Mouse (Mus musculus) lung, embryonic 14.5 days (tissue): ENCODE measurements around the gene Emilin1. TPM values are rescaled to one million over a fixed set of nuclear protein-coding genes. Genes with fewer than 3 reads are reported as not detected.

Source experiments
- ATAC-seq: fragments of 200-750 bp; cut with Nextera tagmentation; 2 replicates; pipeline ENCODE4 v1.8.0; 2017; ENCODE audit warnings: mild to moderate bottlenecking, moderate TSS enrichment, moderate library complexity; ENCODE audit not compliant: insufficient read depth
- DNase-seq: peaks from one replicate; pipeline ENCODE4 v3.0.0-alpha.2; 2015
- H3K27ac ChIP-seq: fragments of 300-500 bp; sonication (generic); 2 replicates; pipeline ENCODE4 v1.5.1; 2014; ENCODE audit warnings: low read depth, mild to moderate bottlenecking, moderate library complexity
- H3K27me3 ChIP-seq: fragments of 300-500 bp; sonication (generic); 2 replicates; pipeline ENCODE4 v1.6.1; 2014; ENCODE audit warnings: low read length, control low read depth; ENCODE audit not compliant: insufficient read depth
- H3K36me3 ChIP-seq: fragments of 300-500 bp; sonication (generic); 2 replicates; pipeline ENCODE4 v1.6.1; 2014; ENCODE audit warnings: control low read depth; ENCODE audit not compliant: insufficient read depth
- H3K4me1 ChIP-seq: fragments of 300-500 bp; sonication (generic); 2 replicates; pipeline ENCODE4 v1.6.1; 2014; ENCODE audit warnings: antibody characterized with exemption, control low read depth; ENCODE audit not compliant: insufficient read depth
- H3K4me2 ChIP-seq: fragments of 300-500 bp; sonication (generic); 2 replicates; pipeline ENCODE4 v1.6.1; 2014; ENCODE audit warnings: mild to moderate bottlenecking
- H3K4me3 ChIP-seq: fragments of 300-500 bp; sonication (generic); 2 replicates; pipeline ENCODE4 v1.5.1; 2014; ENCODE audit warnings: low read depth, low read length
- H3K9ac ChIP-seq: fragments of 300-500 bp; sonication (generic); 2 replicates; pipeline ENCODE4 v1.6.1; 2014
- H3K9me3 ChIP-seq: fragments of 300-500 bp; sonication (generic); 2 replicates; pipeline ENCODE4 v1.6.1; 2016; ENCODE audit warnings: low read depth, low read length, control low read depth
- CTCF ChIP-seq: IDR thresholded peaks from 2 replicates; pipeline ENCODE4 v1.5.1; 2016; ENCODE audit warnings: antibody characterized with exemption, low read depth
- WGBS: fragments of 180-500 bp; shearing (Covaris S2); extraction: QIAGEN DNeasy Blood & Tissue Kit; methylation state at CpG from one replicate; pipeline ENCODE4 v1.1.7; 2014; 5-methylcytosine and 5-hydroxymethylcytosine counted together
- polyA plus RNA-seq: library from polyadenylated mRNA; unstranded; fragments of >200 nt; fragmentation: Nextera tagmentation; extraction: Ambion mirVana; gene quantifications from 2 replicates; pipeline ENCODE4 v1.2.1, GENCODE M21; 2014

Emilin1 gene
- polyA plus RNA-seq, 1 experiment from 2014 or later, result 185 TPM

- Histone ChIP-seq H3K4me3 (peak overlapping the region; percentile 74), H3K9ac (peak overlapping the region; percentile 81), H3K4me1 (peaks cover 9% of the 10 kb centered on the region; the same call in 1 of the 2 replicates), H3K27me3 (no peaks in the 10 kb centered on the region), H3K9me3 (no peaks in the 10 kb centered on the region), H3K4me2 (peak overlapping the region; percentile 75), H3K36me3 (peaks cover 49% of the 10 kb centered on the region), H3K27ac (peak overlapping the region; percentile 15; the same call in 1 of the 2 replicates)
- TF ChIP-seq CTCF, result no peak
- WGBS, result 62% methylated on average over 7 of the region's 7 CpGs
- DNase-seq (no peak), ATAC-seq (no peak)
Measured at GRCm38 (mm10) chr5:30890375-30890774, 22.8 kb upstream of the Emilin1 start.

DNA sequence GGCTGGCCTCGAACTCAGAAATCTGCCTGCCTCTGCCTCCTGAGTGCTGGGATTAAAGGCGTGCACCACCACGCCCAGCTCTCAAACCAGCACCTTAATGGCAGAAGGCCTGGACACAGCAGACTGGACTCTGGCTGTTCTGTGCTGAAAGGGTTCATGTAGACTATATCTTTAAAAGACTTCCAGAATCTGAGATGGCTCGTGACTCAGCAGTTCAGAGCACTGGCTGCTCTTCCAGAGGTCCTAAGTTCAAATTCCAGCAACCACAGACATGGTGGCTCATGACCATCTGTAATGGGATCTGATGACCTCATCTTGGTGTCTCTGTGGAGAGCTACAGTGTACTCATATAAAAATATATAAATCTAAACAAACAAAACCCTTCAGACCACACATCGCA lies 11.3 kb upstream of the Emilin1 start:
- no peak for TF ChIP-seq CTCF

GRCm38 (mm10) chr5:30907413-30908059 lies 5.7 kb upstream of the Emilin1 start, which contains the start of gene Ost4:
TSS of gene Ost4 (minus strand) at chr5:30907788.
- WGBS, result under 1% methylated on average over 58 of the region's 58 CpGs
- ATAC-seq, result peak; percentile 93

More for the DNA sequence above, 11.3 kb upstream of the Emilin1 start:
- Histone ChIP-seq H3K4me3 (no peak overlapping the region), H3K4me2 (no peak overlapping the region), H3K9me3 (no peaks in the 10 kb centered on the region), H3K27ac (no peak overlapping the region), H3K36me3 (peaks cover 81% of the 10 kb centered on the region), H3K27me3 (no peaks in the 10 kb centered on the region), H3K9ac (no peak overlapping the region), H3K4me1 (0 out of 2 replicates have a peak, but pooled peaks cover 6% of the 10 kb centered on the region)
- no peak for DNase-seq
- WGBS, result 77% methylated on average over 5 of the region's 5 CpGs
- ATAC-seq, result no peak

GRCm38 (mm10) chr5:30908426-30909299 lies 4.5 kb upstream of the Emilin1 start:
- TF ChIP-seq CTCF, result no peak
- Histone ChIP-seq H3K9me3 (no peaks in the 10 kb centered on the region), H3K4me3 (peak overlapping the region; percentile 81), H3K4me2 (peak overlapping the region; percentile 85), H3K36me3 (peaks cover 26% of the 10 kb centered on the region), H3K27ac (peak overlapping the region; percentile 98), H3K9ac (peak overlapping the region; percentile 83), H3K4me1 (peaks cover 33% of the 10 kb centered on the region), H3K27me3 (no peaks in the 10 kb centered on the region)
- 28% methylated on average over 13 of the region's 13 CpGs for WGBS
- peak; percentile 79 for DNase-seq
- ATAC-seq, result peak; percentile 29

More at GRCm38 (mm10) chr5:30907413-30908059, 5.7 kb upstream of the Emilin1 start, which contains the start of gene Ost4:
- Histone ChIP-seq H3K36me3 (peaks cover 37% of the 10 kb centered on the region), H3K27me3 (no peaks in the 10 kb centered on the region), H3K4me3 (peak within 1 kb of the TSS; percentile 81), H3K9ac (peak within 1 kb of the TSS; percentile 83), H3K27ac (peak within 1 kb of the TSS; percentile 98), H3K4me2 (peak within 1 kb of the TSS; percentile 85), H3K9me3 (no peaks in the 10 kb centered on the region), H3K4me1 (peaks cover 26% of the 10 kb centered on the region)
- TF ChIP-seq CTCF, result no peak
- peak; percentile 99 for DNase-seq

DNA sequence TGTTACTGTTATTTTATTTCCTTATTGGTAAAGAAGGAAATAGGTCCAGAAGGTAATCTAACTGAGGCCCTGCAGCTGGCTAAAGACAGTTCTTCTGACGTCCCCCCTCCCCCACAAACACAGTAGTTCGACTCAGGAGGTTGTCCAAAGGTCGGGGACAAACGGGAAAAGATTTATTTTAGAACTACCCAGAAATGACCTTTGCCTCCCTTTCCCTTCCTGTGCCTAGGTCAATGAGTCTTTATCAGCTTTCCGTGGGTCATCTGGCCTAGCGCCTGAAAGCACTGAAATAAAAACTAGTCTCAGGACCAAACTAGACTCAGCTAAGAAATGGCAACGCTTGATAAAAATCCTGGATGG lies 3.9 kb upstream of the Emilin1 start:
- Histone ChIP-seq H3K36me3 (peaks cover 20% of the 10 kb centered on the region), H3K9ac (no peak overlapping the region), H3K4me2 (peak overlapping the region; percentile 85; the same call in 1 of the 2 replicates), H3K4me3 (no peak overlapping the region), H3K27ac (peak overlapping the region; percentile 98), H3K27me3 (no peaks in the 10 kb centered on the region), H3K4me1 (peaks cover 33% of the 10 kb centered on the region), H3K9me3 (no peaks in the 10 kb centered on the region)
- no peak for TF ChIP-seq CTCF
- no peak for DNase-seq
- ATAC-seq, result no peak
- 20% methylated on average over 7 of the region's 7 CpGs for WGBS

DNA sequence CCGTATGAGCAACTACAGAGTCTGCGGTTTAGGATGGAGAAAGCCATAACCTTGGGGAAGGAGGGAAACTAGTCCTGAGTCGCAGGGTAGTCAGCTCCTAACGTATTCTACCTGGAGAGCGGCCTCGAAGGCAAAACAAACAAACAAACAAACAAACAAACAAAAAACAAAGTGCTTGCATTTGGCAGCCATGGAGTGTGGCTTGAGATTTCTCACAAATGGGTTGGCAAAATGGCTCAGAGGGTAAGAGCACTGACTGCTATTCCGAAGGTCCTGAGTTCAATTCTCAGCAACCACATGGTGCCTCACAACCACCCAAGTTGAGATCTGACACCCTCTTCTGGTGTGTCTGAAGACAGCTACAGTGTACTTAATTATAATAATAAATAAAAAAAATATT lies 3.3 kb upstream of the Emilin1 start:
- 75% methylated on average over 7 of the region's 7 CpGs for WGBS
- H3K9me3 ChIP-seq, result no peaks in the 10 kb centered on the region
- no peaks in the 10 kb centered on the region for H3K27me3 ChIP-seq
- H3K4me1 ChIP-seq, result peaks cover 33% of the 10 kb centered on the region
- peaks cover 14% of the 10 kb centered on the region for H3K36me3 ChIP-seq
- H3K4me2 ChIP-seq, result no peak overlapping the region
- no peak overlapping the region for H3K4me3 ChIP-seq
- TF ChIP-seq CTCF, result no peak
- ATAC-seq (no peak), DNase-seq (no peak)
- peak overlapping the region; percentile 98; the same call in 1 of the 2 replicates for H3K27ac ChIP-seq
- no peak overlapping the region for H3K9ac ChIP-seq

GRCm38 (mm10) chr5:30910481-30910880 lies 2.7 kb upstream of the Emilin1 start:
- Histone ChIP-seq H3K4me1 (peaks cover 31% of the 10 kb centered on the region), H3K9ac (no peak overlapping the region), H3K27me3 (no peaks in the 10 kb centered on the region), H3K4me3 (no peak overlapping the region), H3K36me3 (peaks cover 8% of the 10 kb centered on the region), H3K4me2 (no peak overlapping the region), H3K9me3 (no peaks in the 10 kb centered on the region), H3K27ac (peak overlapping the region; percentile 6; the same call in 1 of the 2 replicates)
- DNase-seq, result no peak
- no peak for ATAC-seq
- TF ChIP-seq CTCF, result no peak
